Mouse (Mus musculus): ENCODE measurements around the gene Rfx7. TPM values are rescaled to one million over a fixed set of nuclear protein-coding genes. Genes with fewer than 3 reads are reported as not detected.
"Not testable (repeated sequence)": the region's sequence is repeated elsewhere in the genome, so short reads cannot be mapped to it uniquely, and the experiment has no call there.

Gene Rfx7
- polyA plus RNA-seq, 1 experiment from 2014 or later = 2.5 TPM

- H3K9me3 ChIP-seq (ENCODE audit: low read length) = no peaks in the 10 kb centered on the region
- H3K27me3 ChIP-seq (ENCODE audit: insufficient read depth, low read length) = no peaks in the 10 kb centered on the region
- 60% methylated on average over 3 of the region's 3 CpGs for WGBS (ENCODE audit: insufficient replicate concordance)
- TF ChIP-seq EP300 (IDR thresholded peaks at IDR 0.05; ENCODE audit: low read depth) (0 out of 2 replicates have a peak, but pooled peaks have one; percentile 12), CTCF (IDR thresholded peaks at IDR 0.05; ENCODE audit: low read depth) (no peak)
- DNase-seq (no peak), ATAC-seq (no peak)
- no peak overlapping the region for H3K27ac ChIP-seq (ENCODE audit: low read depth)
- H3K4me1 ChIP-seq (ENCODE audit: insufficient read depth) = no peaks in the 10 kb centered on the region; the same call in 1 of the 2 replicates
- H3K9ac ChIP-seq (replicated peaks) = no peak overlapping the region
- H3K4me2 ChIP-seq (ENCODE audit: low read depth, low read length) = no peak overlapping the region
- no peak overlapping the region for H3K4me3 ChIP-seq (ENCODE audit: low read depth, low read length)
- H3K36me3 ChIP-seq (replicated peaks; ENCODE audit: insufficient read depth, low read length) = no peaks in the 10 kb centered on the region
Observed at GRCm38 (mm10) chr9:72563277-72563676, 31.2 kb downstream of the Rfx7 start.

- H3K36me3 ChIP-seq (replicated peaks; ENCODE audit: insufficient read depth, low read length) = no peaks in the 10 kb centered on the region
- H3K4me2 ChIP-seq (ENCODE audit: low read depth, low read length) = no peak overlapping the region
- H3K27me3 ChIP-seq (ENCODE audit: insufficient read depth, low read length) = no peaks in the 10 kb centered on the region
- H3K4me1 ChIP-seq (ENCODE audit: insufficient read depth) = no peaks in the 10 kb centered on the region; the same call in 1 of the 2 replicates
- no peak overlapping the region for H3K9ac ChIP-seq (replicated peaks)
- H3K27ac ChIP-seq (ENCODE audit: low read depth) = no peak overlapping the region
- 56% methylated on average over 2 of the region's 2 CpGs for WGBS (ENCODE audit: insufficient replicate concordance)
- TF ChIP-seq CTCF (IDR thresholded peaks at IDR 0.05; ENCODE audit: low read depth) (no peak), EP300 (IDR thresholded peaks at IDR 0.05; ENCODE audit: low read depth) (no peak)
- no peak for DNase-seq
- H3K4me3 ChIP-seq (ENCODE audit: low read depth, low read length) = no peak overlapping the region
- H3K9me3 ChIP-seq (ENCODE audit: low read length) = no peaks in the 10 kb centered on the region
- no peak for ATAC-seq
Observed at GRCm38 (mm10) chr9:72567116-72567515, 35.1 kb downstream of the Rfx7 start.

GRCm38 (mm10) chr9:72580216-72580615 lies 48.2 kb downstream of the Rfx7 start:
- ATAC-seq (no peak), DNase-seq (no peak)
- TF ChIP-seq CTCF (IDR thresholded peaks at IDR 0.05; ENCODE audit: low read depth) (no peak), EP300 (IDR thresholded peaks at IDR 0.05; ENCODE audit: low read depth) (no peak)
- 23% methylated on average over 3 of the region's 3 CpGs for WGBS (ENCODE audit: insufficient replicate concordance)
- Histone ChIP-seq H3K36me3 (replicated peaks; ENCODE audit: insufficient read depth, low read length) (0 out of 2 replicates have a peak, but pooled peaks cover 5% of the 10 kb centered on the region), H3K9ac (replicated peaks) (no peak overlapping the region), H3K4me2 (ENCODE audit: low read depth, low read length) (no peak overlapping the region), H3K27ac (ENCODE audit: low read depth) (no peak overlapping the region), H3K4me1 (ENCODE audit: insufficient read depth) (no peaks in the 10 kb centered on the region), H3K9me3 (ENCODE audit: low read length) (no peaks in the 10 kb centered on the region), H3K27me3 (ENCODE audit: insufficient read depth, low read length) (no peaks in the 10 kb centered on the region), H3K4me3 (ENCODE audit: low read depth, low read length) (no peak overlapping the region)

GRCm38 (mm10) chr9:72590861-72591260 lies 58.8 kb downstream of the Rfx7 start:
- WGBS (ENCODE audit: insufficient replicate concordance) = 94% methylated on average over 1 of the region's 1 CpGs
- no peak for ATAC-seq
- H3K27ac ChIP-seq (ENCODE audit: low read depth) = no peak overlapping the region

DNA sequence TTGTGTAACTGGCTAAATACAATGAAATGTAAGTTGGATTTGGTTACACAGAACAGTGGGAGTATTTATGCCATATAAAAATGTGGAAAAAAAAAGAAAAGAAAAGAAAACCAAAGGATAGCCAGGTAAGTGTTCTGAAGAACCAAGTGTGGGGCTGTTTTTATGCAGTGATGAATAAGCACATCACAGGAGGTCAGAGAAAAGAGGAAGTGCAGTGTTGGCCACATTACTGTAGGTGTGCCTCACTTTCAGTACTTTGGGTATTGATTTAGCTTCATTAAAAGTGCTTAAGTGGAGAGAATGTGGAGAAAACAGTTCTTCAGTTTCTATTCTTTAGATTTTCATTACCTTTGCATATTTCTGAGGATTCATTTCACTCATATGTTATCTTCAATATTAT lies 60.0 kb downstream of the Rfx7 start:
- Histone ChIP-seq H3K4me2 (ENCODE audit: low read depth, low read length) (no peak overlapping the region), H3K9me3 (ENCODE audit: low read length) (no peaks in the 10 kb centered on the region), H3K9ac (replicated peaks) (no peak overlapping the region), H3K36me3 (replicated peaks; ENCODE audit: insufficient read depth, low read length) (peaks cover 5% of the 10 kb centered on the region), H3K27ac (ENCODE audit: low read depth) (no peak overlapping the region), H3K4me3 (ENCODE audit: low read depth, low read length) (no peak overlapping the region), H3K4me1 (ENCODE audit: insufficient read depth) (no peaks in the 10 kb centered on the region), H3K27me3 (ENCODE audit: insufficient read depth, low read length) (no peaks in the 10 kb centered on the region)
- ATAC-seq (no peak), DNase-seq (no peak)
- TF ChIP-seq CTCF (IDR thresholded peaks at IDR 0.05; ENCODE audit: low read depth) (no peak), EP300 (IDR thresholded peaks at IDR 0.05; ENCODE audit: low read depth) (no peak)

More at GRCm38 (mm10) chr9:72590861-72591260, 58.8 kb downstream of the Rfx7 start:
- H3K9ac ChIP-seq (replicated peaks) = no peak overlapping the region
- no peak overlapping the region for H3K4me3 ChIP-seq (ENCODE audit: low read depth, low read length)
- TF ChIP-seq EP300 (IDR thresholded peaks at IDR 0.05; ENCODE audit: low read depth) (no peak), CTCF (IDR thresholded peaks at IDR 0.05; ENCODE audit: low read depth) (no peak)
- no peaks in the 10 kb centered on the region for H3K9me3 ChIP-seq (ENCODE audit: low read length)
- H3K4me2 ChIP-seq (ENCODE audit: low read depth, low read length) = no peak overlapping the region
- no peaks in the 10 kb centered on the region for H3K27me3 ChIP-seq (ENCODE audit: insufficient read depth, low read length)
- DNase-seq = no peak
- peaks cover 4% of the 10 kb centered on the region; the same call in 1 of the 2 replicates for H3K36me3 ChIP-seq (replicated peaks; ENCODE audit: insufficient read depth, low read length)
- no peaks in the 10 kb centered on the region for H3K4me1 ChIP-seq (ENCODE audit: insufficient read depth)

DNA sequence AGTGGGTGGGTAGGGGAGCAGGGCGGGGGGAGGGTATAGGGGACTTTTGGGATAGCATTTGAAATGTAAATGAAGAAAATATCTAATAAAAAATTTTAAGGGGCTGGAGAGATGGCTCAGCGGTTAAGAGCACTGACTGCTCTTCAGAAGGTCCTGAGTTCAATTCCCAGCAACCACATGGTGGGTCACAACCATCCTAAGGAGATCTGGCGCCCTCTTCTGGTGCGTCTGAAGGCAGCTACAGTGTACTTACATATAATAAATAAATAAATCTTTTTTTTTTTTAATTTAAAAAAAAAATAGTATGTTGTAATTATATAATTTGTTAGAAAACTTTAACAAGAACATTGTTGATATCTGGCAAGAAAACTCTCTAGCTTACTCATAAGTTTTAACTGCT lies 62.6 kb downstream of the Rfx7 start:
- not testable (repeated sequence) for H3K4me1 ChIP-seq (ENCODE audit: insufficient read depth); H3K36me3 ChIP-seq (replicated peaks; ENCODE audit: insufficient read depth, low read length); H3K4me2 ChIP-seq (ENCODE audit: low read depth, low read length); H3K9me3 ChIP-seq (ENCODE audit: low read length); H3K4me3 ChIP-seq (ENCODE audit: low read depth, low read length); ATAC-seq; H3K9ac ChIP-seq (replicated peaks); H3K27me3 ChIP-seq (ENCODE audit: insufficient read depth, low read length); H3K27ac ChIP-seq (ENCODE audit: low read depth)
- peak; percentile 37 for DNase-seq
- WGBS (ENCODE audit: insufficient replicate concordance) = 69% methylated on average over 4 of the region's 4 CpGs
- peak; percentile 47 for TF ChIP-seq CTCF (IDR thresholded peaks at IDR 0.05; ENCODE audit: low read depth)

DNA sequence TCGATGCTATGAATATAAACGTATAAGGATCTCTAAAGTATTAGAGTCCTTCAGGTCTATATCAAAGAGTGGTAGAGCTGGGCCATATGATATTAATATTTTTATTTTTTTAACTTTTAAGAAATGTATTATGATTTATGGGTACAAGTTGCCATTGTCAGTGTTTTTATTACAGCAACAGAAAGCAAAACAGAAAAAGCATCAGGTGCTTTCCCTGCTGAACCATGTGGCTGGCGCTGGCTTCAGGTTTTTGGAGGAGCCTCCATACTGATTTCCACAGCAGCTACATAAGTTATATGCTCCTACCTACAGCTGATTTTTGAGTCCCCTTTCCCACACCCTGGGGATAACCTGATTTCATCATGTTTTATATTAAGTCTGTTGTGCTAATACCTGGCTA lies 68.1 kb downstream of the Rfx7 start:
- ATAC-seq (no peak), DNase-seq (no peak)
- Histone ChIP-seq H3K4me2 (ENCODE audit: low read depth, low read length) (no peak overlapping the region), H3K4me1 (ENCODE audit: insufficient read depth) (no peaks in the 10 kb centered on the region), H3K27me3 (ENCODE audit: insufficient read depth, low read length) (no peaks in the 10 kb centered on the region), H3K27ac (ENCODE audit: low read depth) (no peak overlapping the region), H3K4me3 (ENCODE audit: low read depth, low read length) (no peak overlapping the region), H3K9ac (replicated peaks) (no peak overlapping the region), H3K9me3 (ENCODE audit: low read length) (no peaks in the 10 kb centered on the region), H3K36me3 (replicated peaks; ENCODE audit: insufficient read depth, low read length) (peaks cover 4% of the 10 kb centered on the region)
- 81% methylated on average over 3 of the region's 3 CpGs for WGBS (ENCODE audit: insufficient replicate concordance)
- TF ChIP-seq CTCF (IDR thresholded peaks at IDR 0.05; ENCODE audit: low read depth) (no peak), EP300 (IDR thresholded peaks at IDR 0.05; ENCODE audit: low read depth) (no peak)
